Mouse (Mus musculus) megakaryocyte, embryonic 14.5 days (primary cell): ENCODE results near the gene Ntf5. TPM values are rescaled to one million over a fixed set of nuclear protein-coding genes. Genes with fewer than 3 reads are reported as not detected.
A peak's percentile ranks its signal among the peaks of the same experiment; 100 is the strongest.

Source experiments
- H3K27me3 ChIP-seq: replicated peaks from 2 replicates; pipeline ENCODE3; 2012; ENCODE audit warnings: inconsistent platforms
- H3K36me3 ChIP-seq: replicated peaks from 2 replicates; pipeline ENCODE3; 2012; ENCODE audit warnings: low read length, inconsistent platforms, mixed read lengths
- H3K4me1 ChIP-seq: 2 replicates; pipeline ENCODE4 v1.6.1; 2012; ENCODE audit warnings: inconsistent platforms
- H3K4me3 ChIP-seq: replicated peaks from 2 replicates; pipeline ENCODE3; 2012; ENCODE audit warnings: moderate library complexity, mild to moderate bottlenecking, inconsistent platforms
- H3K9me3 ChIP-seq: 2 replicates; pipeline ENCODE4 v1.6.1; 2012; ENCODE audit warnings: inconsistent platforms
- FLI1 ChIP-seq: IDR thresholded peaks from 2 replicates; pipeline ENCODE4 v1.6.1; 2012; ENCODE audit warnings: low read length, inconsistent platforms, mixed read lengths
- GATA1 ChIP-seq: IDR thresholded peaks from 3 replicates; pipeline ENCODE4 v1.6.1; 2012; ENCODE audit warnings: mixed read lengths, low read length, inconsistent platforms, borderline replicate concordance
- polyA plus RNA-seq: library from polyadenylated mRNA; stranded (reverse); fragments of >175 nt; gene quantifications from 2 replicates; pipeline ENCODE4 v1.2.3, GENCODE M21; 2012; ENCODE audit warnings: low replicate concordance; ENCODE audit not compliant: insufficient read depth

The Ntf5 gene
- polyA plus RNA-seq = not detected in 2 replicates

DNA sequence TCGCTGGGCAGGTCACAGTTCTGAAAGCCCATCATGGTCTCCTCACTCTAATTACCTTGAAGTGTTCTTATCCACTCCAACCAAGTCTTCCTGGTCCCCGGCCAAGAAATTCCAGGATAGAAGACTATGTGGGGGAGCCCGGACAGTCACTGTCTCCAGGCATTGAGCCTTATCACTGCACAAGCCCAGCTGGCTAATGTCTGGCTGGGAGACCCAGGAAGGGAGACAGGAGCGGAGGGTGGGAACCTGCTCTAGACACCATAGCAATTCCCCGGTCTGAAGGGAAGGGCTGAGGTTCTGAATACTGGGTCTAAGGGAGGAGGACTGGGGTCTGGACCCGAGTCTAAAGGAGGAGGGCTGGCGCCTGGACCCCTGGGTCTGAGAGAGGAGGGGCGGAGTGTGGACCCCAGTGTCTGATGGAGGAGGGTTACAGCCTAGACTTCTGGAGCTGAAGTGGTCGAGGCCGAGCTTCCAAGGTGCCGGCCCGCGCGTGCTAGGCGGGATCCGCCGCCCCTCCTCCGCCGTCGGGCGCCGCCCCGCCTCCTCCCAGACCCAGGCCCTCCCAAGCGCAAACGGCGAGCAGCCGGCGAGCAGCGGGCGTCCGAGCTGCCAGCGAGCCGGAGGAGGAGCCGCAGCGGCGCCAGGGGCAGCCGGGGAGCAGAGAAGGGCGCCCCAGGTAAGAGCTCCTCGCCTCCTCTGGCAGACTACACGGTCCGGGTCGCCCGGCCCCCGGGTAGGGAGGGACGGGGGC is at the start of gene Ntf5:
Ntf5 (plus strand) TSS at position 583 of the 751 bp plus-strand sequence.
- H3K27me3 ChIP-seq = peaks cover 95% of the 10 kb centered on the region
- H3K36me3 ChIP-seq = no peaks in the 10 kb centered on the region
- no peak for TF ChIP-seq FLI1
- TF ChIP-seq GATA1 = no peak
- H3K4me1 ChIP-seq = peaks cover 45% of the 10 kb centered on the region
- no peaks in the 10 kb centered on the region for H3K9me3 ChIP-seq
- peak within 1 kb of the TSS; percentile 89 for H3K4me3 ChIP-seq

DNA sequence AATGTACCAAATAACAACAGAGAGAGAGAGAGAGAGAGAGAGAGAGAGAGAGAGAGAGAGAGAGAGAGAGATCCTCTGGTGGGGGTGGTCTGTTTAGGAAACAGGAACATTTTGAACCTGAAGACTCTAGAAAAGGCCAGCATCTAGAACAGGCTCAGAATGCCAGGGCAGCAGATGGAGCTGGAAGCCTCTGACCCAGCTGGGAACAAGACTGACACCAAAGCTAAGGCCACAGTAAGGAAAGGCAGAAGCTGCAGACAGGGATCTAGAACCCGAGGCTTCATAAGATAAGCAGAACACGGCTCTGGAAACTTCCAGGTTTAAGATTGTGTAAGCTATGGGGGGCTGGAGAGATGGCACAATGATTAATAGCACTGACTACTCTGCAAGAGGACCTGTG is 49.5 kb upstream of the Ntf5 start:
- TF ChIP-seq GATA1 (no peak), FLI1 (no peak)
- H3K4me1 ChIP-seq = peaks cover 60% of the 10 kb centered on the region

DNA sequence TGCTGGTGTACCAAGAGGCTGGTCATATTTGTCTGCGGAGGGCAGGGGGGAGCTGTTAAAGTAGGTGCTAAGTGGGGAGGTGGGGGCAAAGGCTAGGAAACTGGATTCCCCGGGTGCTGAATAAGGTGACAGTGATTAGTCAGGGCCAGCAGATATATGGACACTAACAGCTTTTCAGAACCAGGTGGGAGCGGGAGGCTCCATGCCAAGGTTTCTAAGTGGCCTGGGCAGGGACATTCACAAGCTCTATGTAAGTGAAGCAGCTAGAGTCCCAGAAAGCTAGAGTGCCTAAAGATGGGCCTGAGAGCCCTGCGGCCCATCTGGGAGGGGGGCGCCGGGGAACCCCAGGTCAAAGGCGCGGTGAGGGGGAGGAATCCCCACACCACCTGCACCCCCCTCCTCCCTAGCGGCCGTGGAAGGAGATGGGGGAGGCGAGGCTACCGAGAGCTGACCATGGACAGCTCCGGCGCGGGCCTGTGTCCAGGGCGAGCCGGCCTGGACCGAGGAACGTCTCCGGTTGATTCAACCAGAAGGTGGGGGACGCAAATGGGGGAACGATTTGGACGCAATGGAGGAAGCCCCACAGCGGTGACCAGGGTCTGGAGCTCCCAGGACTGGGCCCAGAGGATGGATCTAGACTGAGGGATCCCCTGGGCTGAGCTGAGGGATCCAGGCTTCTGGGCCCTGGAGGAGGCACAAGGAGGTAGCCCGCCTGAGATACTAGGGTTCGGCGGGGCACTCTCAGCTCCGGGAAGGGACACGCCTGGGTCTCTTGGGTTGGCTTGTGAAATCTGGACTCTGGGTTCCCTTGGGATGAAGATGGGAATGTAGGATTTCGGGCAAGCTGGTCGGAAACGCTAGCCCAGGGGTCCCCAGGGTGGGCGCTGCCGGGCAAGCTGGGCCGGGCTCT is 47.5 kb upstream of the Ntf5 start:
- TF ChIP-seq FLI1 (no peak), GATA1 (no peak)
- peak overlapping the region; percentile 94 for H3K4me3 ChIP-seq

More for the DNA sequence above, 49.5 kb upstream of the Ntf5 start:
- H3K36me3 ChIP-seq = no peaks in the 10 kb centered on the region
- peaks cover 86% of the 10 kb centered on the region for H3K27me3 ChIP-seq
- H3K4me3 ChIP-seq = no peak overlapping the region
- H3K9me3 ChIP-seq = no peaks in the 10 kb centered on the region

DNA sequence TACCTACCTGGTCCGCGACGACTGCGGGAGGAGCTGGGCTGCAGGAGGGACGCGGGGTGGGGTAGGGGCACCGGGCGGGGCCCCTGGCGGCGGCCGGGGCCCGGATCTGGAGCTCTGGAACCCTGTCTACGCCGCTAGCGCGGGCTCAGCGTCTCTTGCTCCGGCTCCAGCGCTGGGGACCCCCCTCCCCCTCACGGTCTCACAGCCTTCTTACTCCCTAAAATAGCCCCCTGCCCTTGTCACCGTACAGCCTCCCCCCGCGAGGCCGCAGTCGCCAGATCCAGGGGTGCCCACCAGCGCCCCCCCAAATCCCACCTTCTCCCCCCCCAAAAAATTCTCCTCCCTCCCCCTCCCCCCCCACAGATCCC is 46.9 kb upstream of the Ntf5 start, which contains the start of gene Ppfia3:
Ppfia3 (minus strand) TSS at position 368 of the 368 bp plus-strand sequence.
- Histone ChIP-seq H3K4me3 (peak within 1 kb of the TSS; percentile 94), H3K36me3 (peaks cover 4% of the 10 kb centered on the region), H3K9me3 (no peaks in the 10 kb centered on the region), H3K27me3 (peaks cover 79% of the 10 kb centered on the region), H3K4me1 (peaks cover 66% of the 10 kb centered on the region)
- TF ChIP-seq GATA1 = no peak

More for the DNA sequence above, 47.5 kb upstream of the Ntf5 start:
- Histone ChIP-seq H3K27me3 (peaks cover 86% of the 10 kb centered on the region), H3K36me3 (no peaks in the 10 kb centered on the region), H3K9me3 (no peaks in the 10 kb centered on the region), H3K4me1 (peaks cover 69% of the 10 kb centered on the region)

DNA sequence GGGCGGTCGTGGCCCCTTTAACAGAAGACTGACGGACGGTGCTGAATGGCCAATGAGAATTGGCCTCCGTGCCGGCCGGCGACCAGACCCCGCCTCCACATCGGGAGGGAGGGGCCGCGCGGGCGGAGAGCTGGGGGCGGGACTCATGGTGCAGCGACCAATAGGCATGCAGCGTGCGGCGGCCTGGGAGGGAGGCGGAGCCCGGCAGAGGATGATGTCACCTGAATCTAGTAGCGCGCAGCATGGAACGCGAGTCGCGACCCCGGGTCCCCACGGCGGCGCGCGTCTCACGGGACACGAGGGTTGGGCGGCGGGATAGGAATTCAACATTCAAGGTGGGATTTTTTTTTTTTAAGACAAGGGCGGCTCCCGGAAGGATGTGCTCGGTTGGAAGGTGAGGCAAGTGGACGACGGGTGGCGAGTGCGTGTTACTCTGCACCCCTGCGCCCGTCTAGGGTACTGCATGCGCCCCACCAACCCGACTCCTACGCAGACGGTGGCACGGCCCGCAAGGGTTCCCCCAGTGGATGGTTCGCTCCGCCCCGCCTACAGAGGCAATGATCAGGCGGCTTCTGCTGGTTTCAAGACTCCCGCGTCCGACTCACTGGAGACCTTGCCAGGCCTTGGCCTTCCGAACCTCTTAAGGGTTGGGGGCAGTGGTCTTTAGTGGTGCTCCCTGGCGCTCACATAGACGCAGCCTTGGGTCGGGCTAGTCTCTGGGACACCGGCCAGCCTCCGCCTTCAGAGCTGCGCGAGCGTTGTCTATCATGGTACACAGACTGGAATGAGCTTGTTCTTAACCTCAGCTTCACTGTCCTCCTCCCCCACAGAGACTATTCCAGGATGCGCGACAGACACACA is 46.2 kb upstream of the Ntf5 start:
- H3K4me1 ChIP-seq = peaks cover 60% of the 10 kb centered on the region
- peaks cover 9% of the 10 kb centered on the region for H3K36me3 ChIP-seq
- TF ChIP-seq FLI1 (no peak), GATA1 (no peak)
- no peaks in the 10 kb centered on the region for H3K9me3 ChIP-seq
- peak overlapping the region; percentile 94 for H3K4me3 ChIP-seq
- H3K27me3 ChIP-seq = peaks cover 73% of the 10 kb centered on the region

DNA sequence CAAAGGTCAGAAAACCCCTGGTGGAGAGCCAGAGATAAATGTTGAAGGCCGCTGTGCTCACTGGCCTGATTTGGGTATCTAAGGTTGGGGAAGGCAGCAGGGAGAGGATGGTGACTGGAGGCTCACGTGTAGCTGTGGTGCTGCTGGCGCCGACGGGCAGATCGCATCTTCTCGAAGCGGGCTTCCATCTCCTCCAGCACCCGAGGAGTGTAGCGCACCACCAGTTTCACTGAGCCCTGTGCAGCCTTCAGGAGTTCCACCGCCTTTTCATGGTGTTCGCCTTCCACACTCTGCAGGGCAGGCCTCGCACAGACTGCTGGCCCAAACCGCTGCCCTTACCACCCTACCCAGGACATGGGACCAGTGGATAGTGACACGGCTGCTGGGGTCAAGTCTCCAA is 45.3 kb upstream of the Ntf5 start:
- TF ChIP-seq GATA1 (no peak), FLI1 (no peak)
- Histone ChIP-seq H3K4me3 (peak overlapping the region; percentile 94), H3K9me3 (no peaks in the 10 kb centered on the region), H3K27me3 (peaks cover 64% of the 10 kb centered on the region), H3K4me1 (peaks cover 53% of the 10 kb centered on the region), H3K36me3 (peaks cover 18% of the 10 kb centered on the region)

DNA sequence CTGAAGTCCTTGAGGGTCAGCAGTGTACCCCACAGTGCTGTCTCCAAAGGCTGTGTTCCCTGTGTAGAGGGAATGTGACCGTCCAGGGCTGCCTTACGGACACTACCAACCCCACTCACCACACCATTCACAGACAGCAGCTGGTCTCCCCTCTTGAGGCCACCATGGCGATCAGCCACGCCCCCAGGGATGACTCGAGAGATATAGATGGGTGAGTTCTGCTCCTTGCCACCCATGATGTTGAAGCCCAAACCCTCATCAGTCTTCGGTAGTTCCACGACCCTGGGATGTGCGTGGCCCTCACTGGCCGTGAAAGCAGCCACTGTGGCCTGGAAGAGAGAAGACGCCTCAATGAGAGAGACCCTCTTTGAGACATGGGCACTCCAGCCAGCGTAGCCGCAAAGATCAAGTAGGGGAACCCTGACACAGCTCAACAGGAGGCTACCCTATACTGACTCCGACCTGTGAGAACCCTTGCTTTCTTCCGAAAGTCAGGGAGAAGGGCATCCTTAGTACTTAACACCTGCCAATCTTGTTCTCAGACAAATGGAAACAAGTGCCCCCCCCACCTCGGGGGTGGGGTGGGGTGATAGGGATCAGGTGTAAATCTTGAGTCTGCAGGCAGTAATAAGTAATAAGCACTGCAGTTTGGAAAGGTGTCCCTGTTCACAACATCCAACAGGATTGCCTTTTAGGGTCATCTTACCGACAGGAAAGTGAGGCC is 44.3 kb upstream of the Ntf5 start:
- Histone ChIP-seq H3K27me3 (peaks cover 54% of the 10 kb centered on the region), H3K4me3 (peak overlapping the region; percentile 42), H3K9me3 (no peaks in the 10 kb centered on the region), H3K36me3 (peaks cover 28% of the 10 kb centered on the region), H3K4me1 (peaks cover 53% of the 10 kb centered on the region)
- TF ChIP-seq GATA1 (no peak), FLI1 (no peak)

DNA sequence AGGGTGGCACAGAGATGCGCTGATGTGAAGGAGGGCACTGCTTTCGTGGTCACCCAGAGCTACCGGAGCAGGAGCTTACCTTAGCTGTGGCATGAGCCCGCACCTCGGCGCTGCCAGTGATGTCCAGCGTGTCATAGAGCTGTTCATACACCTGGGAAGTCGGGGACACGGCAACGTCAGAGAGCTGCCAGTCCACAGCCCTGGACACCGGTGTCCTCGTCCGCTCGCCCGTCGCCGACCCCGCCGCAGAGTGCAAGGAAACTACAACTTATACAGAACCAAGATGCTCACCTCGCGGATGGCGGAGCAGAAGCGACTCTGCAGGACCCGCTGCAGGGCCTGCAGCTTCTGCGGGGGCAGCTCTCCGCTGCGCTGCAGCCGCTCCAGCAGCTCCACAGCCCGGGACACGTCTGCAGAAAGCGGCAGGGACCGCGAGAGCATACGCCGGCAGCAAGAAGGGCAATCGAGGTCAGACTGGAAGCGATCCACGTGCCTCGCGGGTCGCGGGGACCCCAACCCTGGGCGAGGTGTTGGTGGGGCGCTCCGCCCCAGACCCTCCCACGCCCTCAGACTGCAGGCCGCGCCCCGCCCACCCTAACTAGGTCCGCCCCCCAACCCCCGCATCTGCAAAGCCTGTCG is 43.5 kb upstream of the Ntf5 start:
- H3K4me1 ChIP-seq = peaks cover 58% of the 10 kb centered on the region
- peak overlapping the region; percentile 92 for H3K4me3 ChIP-seq
- no peaks in the 10 kb centered on the region for H3K9me3 ChIP-seq
- H3K36me3 ChIP-seq = peaks cover 34% of the 10 kb centered on the region
- TF ChIP-seq FLI1 (no peak), GATA1 (no peak)
- peaks cover 47% of the 10 kb centered on the region for H3K27me3 ChIP-seq
